Mouse (Mus musculus) embryo, embryonic 10 days (tissue): Measurements from ENCODE around the gene Col7a1.

Experiments used
- DNase-seq: peaks from one replicate; pipeline ENCODE4 v3.0.0-alpha.2; 2015; ENCODE audit warnings: low spot score

Col7a1 gene

GRCm38 (mm10) chr9:108953081-108953636, at the start of gene Col7a1:
Col7a1 (plus strand) TSS chr9:108953586.
- DNase-seq = no peak

GRCm38 (mm10) chr9:108912308-108912707, 41.1 kb upstream of the Col7a1 start:
- DNase-seq = peak; percentile 35

GRCm38 (mm10) chr9:108913161-108913560, 40.2 kb upstream of the Col7a1 start:
- no peak for DNase-seq

- no peak for DNase-seq
Measured at GRCm38 (mm10) chr9:108913621-108914020, 39.8 kb upstream of the Col7a1 start.

- DNase-seq = no peak
Measured at GRCm38 (mm10) chr9:108914491-108914890, 38.9 kb upstream of the Col7a1 start, which contains the start of gene Tmem89. Tmem89 (plus strand) TSS chr9:108914619.

GRCm38 (mm10) chr9:108925897-108926296, 27.5 kb upstream of the Col7a1 start:
- no peak for DNase-seq

GRCm38 (mm10) chr9:108928424-108928823, 25.0 kb upstream of the Col7a1 start:
- no peak for DNase-seq

GRCm38 (mm10) chr9:108935991-108936390, 17.4 kb upstream of the Col7a1 start:
- no peak for DNase-seq

- DNase-seq = peak; percentile 98
Measured at GRCm38 (mm10) chr9:108936418-108937364, 16.7 kb upstream of the Col7a1 start, which contains the start of gene Uqcrc1. Uqcrc1 (plus strand) TSS chr9:108936633.

GRCm38 (mm10) chr9:108945111-108945510, 8.3 kb upstream of the Col7a1 start:
- DNase-seq = no peak

- DNase-seq = no peak
Measured at GRCm38 (mm10) chr9:108945608-108946007, 7.8 kb upstream of the Col7a1 start.

- peak; percentile 39 for DNase-seq
Measured at GRCm38 (mm10) chr9:108949231-108949966, 4.0 kb upstream of the Col7a1 start.

- no peak for DNase-seq
Measured at GRCm38 (mm10) chr9:108949967-108950728, 3.2 kb upstream of the Col7a1 start.

GRCm38 (mm10) chr9:108955241-108955640, 1.9 kb downstream of the Col7a1 start:
- DNase-seq = no peak

- no peak for DNase-seq
Measured at GRCm38 (mm10) chr9:108955846-108956245, 2.5 kb downstream of the Col7a1 start.

GRCm38 (mm10) chr9:108963577-108963976, 10.2 kb downstream of the Col7a1 start:
- DNase-seq = no peak

GRCm38 (mm10) chr9:108964338-108964737, 11.0 kb downstream of the Col7a1 start:
- DNase-seq = no peak

- no peak for DNase-seq
Measured at GRCm38 (mm10) chr9:108970623-108971022, 17.2 kb downstream of the Col7a1 start.

- no peak for DNase-seq
Measured at GRCm38 (mm10) chr9:108976483-108976882, 23.1 kb downstream of the Col7a1 start.

- no peak for DNase-seq
Measured at GRCm38 (mm10) chr9:108977966-108978365, 24.6 kb downstream of the Col7a1 start.

- no peak for DNase-seq
Measured at GRCm38 (mm10) chr9:108982498-108982897, 29.1 kb downstream of the Col7a1 start.

- no peak for DNase-seq
Measured at GRCm38 (mm10) chr9:108983209-108983608, 29.8 kb downstream of the Col7a1 start.
